In genomic region chr13:99394694-99395093, GRCm38 (mm10) we compare ENCODE assay signal across 13 mouse cellular contexts. TPM values are rescaled to one million over a fixed set of nuclear protein-coding genes. Genes with fewer than 3 reads are reported as not detected.
A peak's percentile ranks its signal among the peaks of the same experiment; 100 is the strongest.
DNase-seq lines count a peak whose midpoint lies in the region; ATAC-seq and TF ChIP-seq lines count a peak whose summit lies in the region.
"Had no signal": no experiment of that assay in that cellular context is flagged by ENCODE, and none has a peak within 500 bp of the region (broad histone marks: within the 10 kb centered on the region; RNA-seq: fewer than 3 reads in every experiment).

No protein-coding gene starts in this region.

- no peak for TF ChIP-seq EP300 in heart, postnatal 0 days (IDR thresholded peaks at IDR 0.05; ENCODE audit: low read depth)

- no peaks in the 10 kb centered on the region for H3K27me3 ChIP-seq in kidney, embryonic 15.5 days
- no peaks in the 10 kb centered on the region for H3K27me3 ChIP-seq in kidney, embryonic 14.5 days (ENCODE audit: control insufficient read depth, insufficient read depth, low read length)
- H3K27me3 ChIP-seq in heart, postnatal 0 days (ENCODE audit: control insufficient read depth, insufficient read depth, low read length), result no peaks in the 10 kb centered on the region
- H3K27me3 ChIP-seq: liver, embryonic 15.5 days had no signal

- no peaks in the 10 kb centered on the region for H3K9me3 ChIP-seq in kidney, embryonic 15.5 days (replicated peaks)
- H3K9me3 ChIP-seq in kidney, embryonic 14.5 days (ENCODE audit: control insufficient read depth, low read length), result no peaks in the 10 kb centered on the region
- no peaks in the 10 kb centered on the region for H3K9me3 ChIP-seq in heart, postnatal 0 days (replicated peaks; ENCODE audit: control insufficient read depth, low read length)
- H3K9me3 ChIP-seq: liver, embryonic 15.5 days had no signal

- no peak overlapping the region for H3K4me3 ChIP-seq in kidney, embryonic 15.5 days (replicated peaks)
- H3K4me3 ChIP-seq in kidney, embryonic 14.5 days (ENCODE audit: low read length), result no peak overlapping the region
- no peak overlapping the region for H3K4me3 ChIP-seq in heart, postnatal 0 days (ENCODE audit: low read depth, low read length)
- H3K4me3 ChIP-seq: liver, embryonic 15.5 days had no signal

- TF ChIP-seq POLR2A in brain, embryonic 14.5 days (IDR thresholded peaks at IDR 0.05; ENCODE audit: borderline replicate concordance, extremely low read depth, insufficient read depth, insufficient read length, poor library complexity, severe bottlenecking), result no peak

- peak overlapping the region; percentile 10; the same call in 1 of the 2 replicates for H3K27ac ChIP-seq in kidney, embryonic 15.5 days
- H3K27ac ChIP-seq in kidney, embryonic 14.5 days (ENCODE audit: low read depth, low read length), result no peak overlapping the region
- H3K27ac ChIP-seq in heart, postnatal 0 days (ENCODE audit: low read depth), result 0 out of 2 replicates have a peak overlapping the region, but pooled peaks have one; percentile 64
- H3K27ac ChIP-seq: hindbrain, embryonic 14.5 days; liver, embryonic 15.5 days had no signal

- WGBS in kidney, embryonic 15.5 days, result 72% methylated on average over 3 of the region's 3 CpGs
- 52% methylated on average over 3 of the region's 3 CpGs for WGBS in kidney, embryonic 14.5 days
- 45% methylated on average over 3 of the region's 3 CpGs for WGBS in heart, postnatal 0 days

- H3K4me1 ChIP-seq in kidney, embryonic 15.5 days, result peaks cover 26% of the 10 kb centered on the region
- H3K4me1 ChIP-seq in kidney, embryonic 14.5 days (ENCODE audit: control insufficient read depth, insufficient read depth, low read length), result 0 out of 2 replicates have a peak, but pooled peaks cover 9% of the 10 kb centered on the region
- peaks cover 8% of the 10 kb centered on the region; the same call in 1 of the 2 replicates for H3K4me1 ChIP-seq in heart, postnatal 0 days (ENCODE audit: control insufficient read depth, insufficient read depth)
- H3K4me1 ChIP-seq: liver, embryonic 15.5 days had no signal

- H3K36me3 ChIP-seq in kidney, embryonic 15.5 days, result 0 out of 2 replicates have a peak, but pooled peaks cover 4% of the 10 kb centered on the region
- H3K36me3 ChIP-seq in kidney, embryonic 14.5 days (ENCODE audit: control insufficient read depth, insufficient read depth, low read length), result no peaks in the 10 kb centered on the region; the same call in 1 of the 2 replicates
- no peaks in the 10 kb centered on the region for H3K36me3 ChIP-seq in heart, postnatal 0 days (replicated peaks; ENCODE audit: control insufficient read depth, insufficient read depth, low read length)
- H3K36me3 ChIP-seq: liver, embryonic 15.5 days had no signal

- ATAC-seq in kidney, embryonic 15.5 days (replicated peaks; ENCODE audit: low FRiP score), result no peak
- ATAC-seq in kidney, embryonic 14.5 days (ENCODE audit: low FRiP score, low TSS enrichment), result no peak
- ATAC-seq in heart, postnatal 0 days (ENCODE audit: insufficient read depth, low read depth), result no peak

- H3K4me2 ChIP-seq in kidney, embryonic 15.5 days, result no peak overlapping the region
- H3K4me2 ChIP-seq in kidney, embryonic 14.5 days (replicated peaks; ENCODE audit: low read depth, low read length), result no peak overlapping the region
- H3K4me2 ChIP-seq in heart, postnatal 0 days (ENCODE audit: low read depth, low read length), result no peak overlapping the region
- H3K4me2 ChIP-seq: hindbrain, embryonic 14.5 days; liver, embryonic 15.5 days had no signal

- H3K9ac ChIP-seq in kidney, embryonic 15.5 days, result no peak overlapping the region
- H3K9ac ChIP-seq in kidney, embryonic 14.5 days (ENCODE audit: low read depth, low read length), result no peak overlapping the region
- no peak overlapping the region for H3K9ac ChIP-seq in heart, postnatal 0 days (replicated peaks; ENCODE audit: low read depth, low read length)
- H3K9ac ChIP-seq: hindbrain, embryonic 14.5 days; liver, embryonic 15.5 days had no signal

- TF ChIP-seq CTCF in brain, embryonic 14.5 days (IDR thresholded peaks at IDR 0.05; ENCODE audit: borderline replicate concordance, extremely low read depth, insufficient read depth, insufficient read length), result peak; percentile 28; the same call in 1 of the 2 replicates
- TF ChIP-seq CTCF in heart, postnatal 0 days (IDR thresholded peaks at IDR 0.05; ENCODE audit: low read depth), result peak; percentile 19; the same call in 1 of the 2 replicates

- DNase-seq in heart, adult 8-10 months (ENCODE audit: low spot score), result peak; percentile 16
- DNase-seq in heart, adult 9 months (ENCODE audit: low spot score in 2 of 2), result no peak
- no peak for DNase-seq in brain, embryonic 14.5 days (ENCODE audit: low read depth)
- DNase-seq in heart, postnatal 0 days (ENCODE audit: low spot score), result no peak
- DNase-seq in right cerebral cortex, postnatal 36 days (ENCODE audit: low spot score in 2 of 2), result no peak
- no peak for DNase-seq in gastrocnemius, adult 8-10 months (ENCODE audit: low spot score in 2 of 2)
- DNase-seq: cerebellum, adult 2 months; gastrocnemius, postnatal 14 days; spleen, adult 18-20 months had no signal

RNA-seq across cellular contexts. Expression of gene Mrps27, which starts 50.1 kb away (rescaled TPM):
- total RNA-seq in heart, adult 8-10 months (2022), result 10 to 100 TPM; 47.2 to 48.0 (median 47.3) TPM
- 68.8 and 71.8 TPM in 2 replicates for polyA plus RNA-seq in kidney, embryonic 15.5 days (2015; fragmentation: Nextera tagmentation; extraction: Ambion mirVana)
- polyA plus RNA-seq in kidney, embryonic 14.5 days (2014; fragmentation: Nextera tagmentation; extraction: Ambion mirVana), result 53.6 and 70.3 TPM in 2 replicates
- polyA plus RNA-seq in brain, embryonic 14.5 days (2012; rRNA removed), result 25.2 and 28.0 TPM in 2 replicates
- 54.2 and 55.3 TPM in 2 replicates for total RNA-seq in heart, postnatal 0 days (2014; rRNA removed; ENCODE audit: low replicate concordance)
- polyA plus RNA-seq in heart, postnatal 0 days (2015; fragmentation: Nextera tagmentation; extraction: Ambion mirVana), result 70.8 TPM in 2 replicates
- total RNA-seq in gastrocnemius, adult 8-10 months (2022), result 10 to 100 TPM; 23.0 to 26.5 (median 25.5) TPM

RNA-seq across cellular contexts. Expression of gene Ptcd2, which starts 50.2 kb away (rescaled TPM):
- total RNA-seq in heart, adult 8-10 months (2022), result 10 to 100 TPM; 52.6 to 58.1 (median 54.0) TPM
- polyA plus RNA-seq in kidney, embryonic 15.5 days (2015; fragmentation: Nextera tagmentation; extraction: Ambion mirVana), result 51.5 and 54.1 TPM in 2 replicates
- polyA plus RNA-seq in kidney, embryonic 14.5 days (2014; fragmentation: Nextera tagmentation; extraction: Ambion mirVana), result 57.5 and 59.1 TPM in 2 replicates
- 26.8 and 28.6 TPM in 2 replicates for polyA plus RNA-seq in brain, embryonic 14.5 days (2012; rRNA removed)
- total RNA-seq in heart, postnatal 0 days (2014; rRNA removed; ENCODE audit: low replicate concordance), result 51.4 and 69.7 TPM in 2 replicates
- 80.8 and 88.8 TPM in 2 replicates for polyA plus RNA-seq in heart, postnatal 0 days (2015; fragmentation: Nextera tagmentation; extraction: Ambion mirVana)
- total RNA-seq in gastrocnemius, adult 8-10 months (2022), result 10 to 100 TPM; 22.1 to 27.9 (median 25.4) TPM
